Mouse (Mus musculus): ENCODE results near the gene Acaa1b.

Gene Acaa1b

DNA sequence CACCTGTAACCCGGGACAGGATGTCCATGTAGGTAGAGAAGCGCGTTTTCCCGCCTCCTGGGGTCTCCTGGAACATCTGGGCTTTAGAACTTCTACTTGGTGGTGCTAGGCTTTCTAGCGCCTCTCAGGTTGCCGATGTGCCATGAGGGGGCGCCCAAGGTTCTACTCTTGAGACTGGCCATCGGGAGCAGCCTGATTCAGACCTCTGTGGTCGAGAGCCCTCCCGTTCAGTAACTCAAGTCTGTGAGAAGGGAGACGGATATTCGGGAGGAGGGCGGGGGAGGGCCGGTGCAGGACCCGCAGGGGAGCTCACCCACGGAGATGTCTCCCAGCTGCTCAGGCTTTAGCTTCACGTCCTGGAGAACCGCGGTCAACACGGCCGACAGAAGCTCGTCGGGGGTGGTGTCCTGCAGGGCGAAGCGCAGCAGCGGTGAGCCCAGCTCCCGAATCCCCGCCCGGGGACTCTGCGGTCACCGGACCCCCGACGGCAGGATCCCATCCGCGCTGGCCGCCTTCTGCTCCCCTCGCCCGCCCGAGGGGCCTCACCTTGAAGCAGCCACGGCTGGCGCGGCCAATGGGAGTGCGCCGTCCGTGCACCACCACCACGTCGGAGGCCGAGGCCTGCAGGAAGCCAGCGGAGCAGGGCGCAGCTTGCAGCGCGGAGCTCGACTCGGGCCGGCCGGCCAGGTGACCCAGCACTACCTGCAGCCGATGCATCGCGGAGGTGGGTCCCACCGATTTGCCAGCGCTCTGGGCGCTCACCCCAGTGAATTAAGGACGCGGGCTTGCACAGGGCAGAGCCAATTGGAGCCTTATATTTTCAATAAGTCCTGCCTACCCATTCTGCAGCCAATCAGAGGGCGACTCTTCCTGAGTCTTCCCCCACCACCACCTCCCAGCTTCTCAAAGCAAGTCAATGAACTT, at the start of gene Acaa1b:
Gene Acaa1b (minus strand): TSS at position 816 of the 924 bp plus-strand sequence.
- in situ Hi-C loops (cut with MboI, MseI), result no loop called here

DNA sequence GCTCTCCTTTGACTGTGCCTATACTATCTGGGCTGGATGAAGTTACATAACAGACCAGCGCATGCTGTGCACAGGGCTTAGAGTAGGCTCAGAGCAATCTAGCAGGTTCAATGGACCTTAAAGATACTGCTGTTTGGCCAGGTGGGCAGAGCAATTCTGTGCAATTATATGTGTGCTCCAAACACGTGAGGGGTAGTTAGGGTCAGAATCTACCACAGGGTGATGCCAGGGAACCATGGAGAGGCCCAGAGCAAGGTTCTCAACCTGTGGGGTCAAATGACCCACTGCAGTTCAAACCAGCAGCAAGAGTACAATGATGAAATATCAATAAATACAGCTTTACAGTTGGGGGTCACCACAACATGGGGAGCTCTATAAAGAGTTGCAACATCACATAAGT, 49.8 kb upstream of the Acaa1b start:
- in situ Hi-C loops (cut with MboI, MseI), result no loop called here

DNA sequence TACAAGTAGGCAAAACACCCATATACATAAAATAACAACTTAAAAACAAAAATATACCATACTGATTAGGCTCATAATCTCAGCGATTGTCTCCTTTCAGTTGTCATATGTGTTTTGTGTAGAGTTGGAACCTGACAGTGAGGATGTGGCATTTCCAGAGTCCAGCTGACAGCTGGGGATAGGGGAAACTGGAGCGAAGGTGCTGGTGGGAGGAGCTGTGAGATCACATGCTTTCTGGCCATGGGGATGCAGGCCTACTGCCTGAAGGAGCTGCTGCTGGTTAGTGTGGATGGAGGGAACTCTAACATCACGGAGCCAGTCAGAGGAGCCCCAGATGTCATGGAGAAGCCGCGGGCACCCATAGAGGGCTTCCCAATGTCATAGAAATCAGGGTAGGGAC, 48.9 kb upstream of the Acaa1b start:
- in situ Hi-C loops (cut with MboI, MseI), result no loop called here

DNA sequence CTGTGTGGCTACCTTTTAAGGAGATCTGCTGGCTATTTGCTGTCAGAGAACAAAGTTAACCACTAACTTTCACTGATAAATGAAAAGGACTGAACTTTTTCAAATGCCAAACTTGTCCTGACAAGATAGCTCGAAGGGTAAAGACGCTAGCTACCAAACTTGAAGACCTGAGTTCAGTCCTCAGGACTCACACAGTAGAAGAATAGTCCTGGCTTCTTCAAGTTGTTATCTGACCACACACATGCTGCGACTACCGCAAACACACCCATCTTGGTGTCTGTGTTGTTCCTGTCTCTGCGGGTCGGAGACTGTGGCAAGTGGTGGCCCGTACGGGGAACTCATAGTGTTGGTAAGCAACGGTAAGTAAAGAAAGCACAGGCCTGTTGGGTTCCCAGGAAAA, 46.7 kb upstream of the Acaa1b start:
- in situ Hi-C loops (cut with MboI, MseI), result no loop called here

DNA sequence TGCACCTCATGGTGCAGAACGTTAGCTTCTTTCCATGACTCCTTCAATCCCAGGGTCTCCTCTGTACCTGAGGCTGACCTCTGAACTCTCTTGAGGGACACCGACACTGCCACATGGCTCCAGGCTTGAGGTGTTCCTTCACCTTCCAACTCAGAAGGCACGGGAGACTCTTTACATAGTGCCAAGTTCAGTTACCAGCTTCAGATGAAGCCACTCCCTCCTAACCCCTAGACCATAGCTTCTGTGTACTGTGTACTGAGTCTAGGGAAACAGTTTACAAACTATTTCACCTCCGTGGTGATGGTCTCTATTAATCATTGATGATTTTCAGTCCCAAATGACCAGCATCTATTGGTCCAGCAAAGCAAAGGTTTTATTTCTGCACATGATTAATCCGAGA, 44.8 kb upstream of the Acaa1b start:
- in situ Hi-C loops (cut with MboI, MseI), result no loop called here

DNA sequence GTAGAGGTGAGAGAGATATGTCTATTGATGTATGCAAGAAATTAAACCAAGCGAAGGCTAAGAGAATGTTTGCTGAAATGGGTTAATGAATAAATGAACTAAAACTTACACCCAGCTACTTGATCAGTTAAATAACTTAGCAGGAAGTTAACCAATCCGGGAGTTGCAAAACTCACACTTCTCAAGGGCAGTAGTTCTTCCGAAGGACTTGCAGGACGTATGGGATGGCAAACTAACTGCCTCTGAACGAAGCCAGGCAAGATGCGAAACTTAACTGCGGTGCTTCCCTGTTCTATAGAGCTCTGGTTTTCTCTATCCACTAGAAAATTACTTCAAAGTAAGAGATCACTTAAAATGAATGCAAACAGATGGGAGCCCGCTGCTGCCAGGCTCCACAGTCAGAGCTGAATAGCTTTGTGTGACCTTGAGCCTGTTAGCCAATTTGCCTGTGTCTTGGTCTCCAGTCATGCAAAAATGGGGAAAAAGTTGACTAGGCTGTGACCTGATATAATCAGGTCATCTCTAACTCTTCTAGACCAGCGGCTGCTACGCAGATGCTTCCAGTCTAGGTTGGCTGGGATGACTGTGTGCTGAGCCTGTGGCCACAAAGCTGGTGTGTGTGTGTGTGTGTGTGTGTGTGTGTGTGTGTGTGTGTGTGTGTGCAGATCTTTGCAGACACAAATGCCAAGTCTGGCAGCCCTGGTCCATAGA, 42.4 kb upstream of the Acaa1b start:
- in situ Hi-C loops (cut with MboI, MseI), result no loop called here

DNA sequence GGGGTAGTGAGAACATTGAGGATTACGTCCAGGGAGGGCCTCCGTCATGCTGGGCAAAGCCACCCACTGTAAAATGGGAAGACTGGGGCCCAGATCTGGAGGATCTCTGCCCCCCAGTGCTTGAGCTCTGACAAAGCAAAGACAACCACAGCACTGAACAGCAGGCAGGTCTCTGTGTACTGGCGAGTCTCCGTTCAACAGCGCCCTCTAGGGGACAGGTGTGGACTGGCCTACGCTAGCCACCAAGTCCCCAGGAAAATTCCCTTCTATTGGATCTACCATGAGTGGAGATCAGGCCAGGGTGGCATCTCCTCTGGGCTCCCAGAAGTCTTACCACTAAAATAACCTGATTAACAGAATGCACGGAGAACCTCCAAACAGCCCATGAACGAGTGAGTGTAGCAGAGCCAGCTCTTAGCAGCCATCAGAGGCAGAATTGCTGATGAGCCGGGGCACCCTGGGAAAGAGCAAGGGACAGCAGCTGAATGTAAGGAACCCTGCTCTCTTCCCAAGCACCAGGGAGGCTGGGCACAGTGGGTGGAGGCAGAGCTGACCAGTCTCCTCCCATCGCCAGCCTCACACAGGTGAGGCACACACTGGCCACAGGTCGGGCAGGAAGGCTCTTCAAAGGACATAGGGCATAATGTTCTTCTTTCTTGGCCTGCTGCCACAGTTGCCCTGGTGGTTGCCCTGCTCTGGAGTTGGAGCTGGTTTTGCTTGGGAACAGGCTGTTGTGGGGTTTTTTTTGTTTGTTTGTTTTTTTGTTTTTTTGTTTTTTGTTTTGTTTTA, 35.5 kb upstream of the Acaa1b start:
- in situ Hi-C loops (cut with MboI, MseI), result no loop called here

DNA sequence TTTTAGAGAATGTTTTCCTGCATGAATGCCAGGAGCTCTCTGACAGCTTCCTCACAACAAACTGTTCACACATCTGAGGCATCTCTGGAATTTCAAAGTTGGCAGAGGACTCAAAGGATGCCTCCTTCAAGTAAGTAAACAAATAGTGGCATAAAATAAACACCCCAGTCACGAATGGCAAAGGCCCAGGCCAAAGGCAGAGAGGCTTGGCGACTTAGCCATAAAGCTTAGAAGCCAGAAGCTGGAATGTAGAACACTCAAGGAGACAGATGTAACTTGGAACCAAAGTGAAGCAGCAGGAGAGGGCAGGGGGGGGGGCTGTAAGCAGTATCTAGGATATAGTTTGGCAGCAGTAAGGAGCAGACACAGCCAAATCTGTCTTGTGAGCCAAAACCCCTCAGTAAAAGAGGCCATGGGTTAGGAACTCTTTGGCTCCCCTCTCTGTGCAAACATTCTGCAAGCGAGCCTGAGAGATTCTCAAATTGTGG, 24.4 kb upstream of the Acaa1b start:
- in situ Hi-C loops (cut with MboI, MseI), result no loop called here

DNA sequence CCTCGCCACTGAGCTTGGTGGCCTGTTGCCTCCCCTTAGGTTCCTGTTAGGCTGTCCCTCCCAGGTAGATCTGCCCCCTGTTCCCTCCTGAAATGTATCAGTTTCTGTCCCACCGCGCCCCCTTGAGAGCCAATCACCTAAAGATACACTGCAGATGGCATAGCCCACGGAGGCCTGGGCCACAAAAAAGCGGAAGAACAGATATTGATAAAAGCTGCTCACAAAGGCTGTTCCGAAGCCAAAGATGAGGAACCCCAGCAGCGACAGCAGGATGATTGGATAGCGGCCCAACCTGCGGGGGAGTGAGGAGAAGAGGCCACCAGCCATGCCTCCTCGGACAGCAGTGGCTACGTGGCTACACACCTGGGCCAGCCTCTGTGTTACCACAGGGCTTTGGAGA, 22.4 kb upstream of the Acaa1b start:
- in situ Hi-C loops (cut with MboI, MseI), result loop anchor here in 1 of 2 experiments (10.0 kb wide), 1 partner anchor 676 kb away; no protein-coding TSS in a partner anchor

DNA sequence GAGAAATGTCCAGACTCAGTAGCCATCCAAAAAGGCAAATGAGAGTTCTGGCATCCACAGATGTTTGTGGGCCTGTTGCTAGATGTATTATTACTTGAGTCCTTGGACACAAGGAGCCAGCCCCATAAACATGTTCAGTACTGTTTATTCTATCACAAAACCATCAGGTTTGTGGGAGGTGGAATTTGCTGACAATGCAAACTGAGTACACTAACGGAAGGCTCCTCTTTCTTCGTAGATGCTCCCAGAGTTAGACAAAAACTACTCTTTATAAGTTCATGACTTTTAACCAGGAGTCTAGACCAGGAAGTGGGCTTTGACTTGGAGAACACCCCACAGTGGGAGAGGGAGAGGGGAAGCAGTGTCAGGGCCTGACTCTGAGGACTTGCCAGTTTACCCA, 10.7 kb upstream of the Acaa1b start:
- in situ Hi-C loops (cut with MboI, MseI), result no loop called here

DNA sequence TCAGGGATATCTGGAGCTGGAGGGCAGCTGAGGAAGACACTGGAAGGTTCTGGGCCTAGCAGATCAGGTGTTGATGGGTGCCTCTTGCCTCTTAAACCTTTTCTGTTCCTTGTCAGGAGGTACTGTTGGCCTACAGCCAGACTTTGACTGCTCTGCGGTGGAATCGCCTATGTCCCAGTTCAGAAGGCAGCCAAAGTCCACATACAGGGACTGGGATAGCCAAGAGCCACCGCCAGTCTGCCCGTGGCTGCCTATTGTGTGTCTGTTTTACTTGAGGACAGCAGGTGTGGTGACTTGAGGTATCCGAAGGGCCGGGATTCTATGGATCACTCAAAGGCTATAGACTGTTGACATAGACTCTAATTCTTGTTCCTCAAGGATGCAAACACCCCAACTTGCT, 8.7 kb upstream of the Acaa1b start:
- in situ Hi-C loops (cut with MboI, MseI), result no loop called here

DNA sequence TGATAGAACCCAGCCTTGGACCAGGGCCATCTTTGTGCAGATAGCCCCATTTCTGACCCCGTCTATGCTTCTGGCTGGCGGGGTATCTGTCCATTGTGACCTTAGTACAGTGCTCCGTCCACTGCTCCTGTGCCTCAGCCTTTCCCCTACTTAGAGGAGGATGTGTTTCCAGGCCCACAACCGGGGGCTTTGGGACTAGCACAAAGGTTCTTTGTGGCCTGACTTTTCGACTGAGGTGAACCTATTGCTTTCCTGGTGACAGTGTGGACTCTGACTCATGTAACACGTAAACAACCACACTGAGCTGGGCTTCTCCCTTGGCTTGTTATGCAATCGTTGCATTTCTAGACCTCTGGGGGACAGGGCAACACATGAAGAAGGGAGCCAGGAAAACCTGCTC, 7.8 kb upstream of the Acaa1b start:
- in situ Hi-C loops (cut with MboI, MseI), result no loop called here

DNA sequence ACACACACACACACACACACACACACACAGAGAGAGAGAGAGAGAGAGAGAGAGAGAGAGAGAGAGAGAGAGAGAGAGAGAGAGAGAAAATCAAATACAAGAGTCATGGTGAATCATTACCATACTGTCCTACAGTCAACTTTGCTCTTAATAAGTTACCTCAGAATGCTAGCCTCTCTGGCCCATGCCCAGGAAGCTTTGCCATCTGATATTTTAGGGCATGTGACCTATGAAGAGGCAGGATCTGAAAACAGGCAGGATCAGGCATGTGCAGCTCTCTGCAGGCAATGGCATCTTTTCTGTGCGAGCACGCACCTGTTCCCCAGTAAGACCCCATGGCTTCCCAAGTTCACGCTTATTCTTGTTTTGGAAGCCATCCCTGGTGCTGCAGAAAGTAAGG, 3.8 kb upstream of the Acaa1b start:
- in situ Hi-C loops (cut with MboI, MseI), result no loop called here

DNA sequence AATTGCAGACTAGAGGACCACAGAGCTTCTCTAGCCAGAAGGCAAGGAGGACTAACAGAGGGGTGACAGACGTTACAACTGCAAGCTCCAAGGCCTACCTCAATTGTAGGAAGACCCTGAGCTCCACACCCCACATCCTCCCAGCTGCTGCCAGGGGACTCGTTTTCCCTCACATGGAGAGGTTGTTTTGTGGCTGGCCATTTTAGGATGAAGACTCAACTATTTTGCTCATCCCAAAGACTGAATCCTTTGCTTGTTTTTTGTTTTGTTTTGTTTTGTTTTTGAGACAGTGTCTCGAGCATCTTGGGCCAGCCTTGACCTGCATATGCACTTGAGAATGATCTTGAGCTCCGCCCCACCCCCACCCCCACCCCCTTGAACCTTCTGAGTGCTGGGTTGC, 2.0 kb upstream of the Acaa1b start, which contains the start of gene Gm47289:
Gene Gm47289 (plus strand): TSS at position 301 of the 400 bp plus-strand sequence.
- in situ Hi-C loops (cut with MboI, MseI), result no loop called here

DNA sequence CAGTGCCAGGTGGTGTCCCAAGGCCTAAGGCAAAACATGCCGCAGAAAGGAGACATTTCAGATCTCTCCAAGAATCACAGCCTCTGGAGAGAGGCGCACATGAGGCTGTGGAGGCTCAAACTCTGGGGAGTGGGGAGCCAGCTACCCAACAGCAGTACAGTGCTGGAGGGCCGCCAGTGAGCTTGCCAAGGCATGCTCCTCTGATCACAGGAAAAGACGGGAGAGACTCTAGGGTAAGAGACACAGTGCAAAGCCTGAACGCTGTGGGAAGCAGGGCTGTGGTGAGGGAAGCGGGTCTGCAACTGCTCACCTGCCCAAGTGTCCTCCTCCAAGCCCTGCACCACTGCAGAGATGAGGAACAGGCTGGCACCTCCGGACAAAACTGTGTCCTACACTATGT, 1.1 kb downstream of the Acaa1b start:
- in situ Hi-C loops (cut with MboI, MseI), result no loop called here

DNA sequence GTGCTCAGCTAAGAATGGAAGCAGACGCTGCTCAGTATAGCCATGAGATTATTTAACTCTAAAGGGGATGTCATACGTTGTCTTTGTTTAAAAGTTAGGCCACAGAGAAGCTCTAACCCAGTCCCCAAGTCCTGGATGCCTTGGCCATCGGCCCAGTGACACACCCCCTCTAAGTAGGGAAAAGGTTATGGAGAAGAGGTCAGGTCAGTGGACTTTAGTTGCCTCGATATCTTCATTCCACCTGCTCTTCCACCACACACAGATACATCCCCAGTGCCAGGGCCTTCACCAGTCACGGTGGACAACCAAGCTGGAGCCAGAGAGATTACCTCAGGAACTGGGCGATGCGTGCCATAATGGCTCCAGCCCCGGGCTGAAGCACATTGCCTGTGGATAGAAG, 1.5 kb downstream of the Acaa1b start:
- in situ Hi-C loops (cut with MboI, MseI), result no loop called here

DNA sequence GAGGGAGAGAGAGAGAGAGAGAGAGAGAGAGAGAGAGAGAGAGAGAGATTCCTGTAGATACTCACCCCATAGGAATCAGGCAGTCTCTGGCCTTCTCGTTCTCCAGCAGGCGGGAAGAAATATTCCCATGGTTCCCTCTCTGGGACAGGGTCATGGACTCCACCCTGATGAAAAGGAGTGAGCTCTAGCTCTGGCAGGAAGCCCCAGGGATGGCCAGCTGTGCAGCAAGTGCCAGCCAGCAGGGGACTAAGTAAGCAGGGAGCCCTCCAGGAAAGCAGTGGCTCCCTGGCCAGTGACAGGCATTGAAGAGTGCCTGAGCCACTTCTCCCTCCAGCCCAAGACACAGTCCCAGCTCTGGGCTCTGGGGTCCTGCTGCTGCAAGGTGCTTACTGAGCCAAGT, 5.1 kb downstream of the Acaa1b start:
- in situ Hi-C loops (cut with MboI, MseI), result no loop called here

DNA sequence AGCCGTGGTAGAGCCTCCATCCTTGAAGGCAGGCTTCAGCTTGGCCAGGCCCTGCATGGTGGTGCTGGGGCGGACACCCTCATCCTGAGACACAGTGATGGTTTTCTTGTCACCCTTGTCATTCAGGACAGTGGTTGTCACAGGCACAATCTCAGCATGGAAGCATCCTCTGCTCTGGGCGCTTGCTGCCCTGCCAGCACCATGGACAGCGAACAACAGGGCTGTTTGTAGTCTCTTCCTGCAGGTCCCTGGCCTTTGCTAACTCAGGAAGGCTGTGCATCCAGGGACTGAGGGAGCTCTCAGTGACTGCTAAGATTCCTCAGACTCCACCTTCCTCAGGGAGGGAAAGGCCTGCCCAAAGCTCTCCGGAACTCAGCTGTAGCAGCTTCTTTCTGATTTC, 7.3 kb downstream of the Acaa1b start:
- in situ Hi-C loops (cut with MboI, MseI), result loop anchor here (5.0 kb wide), 1 partner anchor 198 kb away; no protein-coding TSS in a partner anchor

DNA sequence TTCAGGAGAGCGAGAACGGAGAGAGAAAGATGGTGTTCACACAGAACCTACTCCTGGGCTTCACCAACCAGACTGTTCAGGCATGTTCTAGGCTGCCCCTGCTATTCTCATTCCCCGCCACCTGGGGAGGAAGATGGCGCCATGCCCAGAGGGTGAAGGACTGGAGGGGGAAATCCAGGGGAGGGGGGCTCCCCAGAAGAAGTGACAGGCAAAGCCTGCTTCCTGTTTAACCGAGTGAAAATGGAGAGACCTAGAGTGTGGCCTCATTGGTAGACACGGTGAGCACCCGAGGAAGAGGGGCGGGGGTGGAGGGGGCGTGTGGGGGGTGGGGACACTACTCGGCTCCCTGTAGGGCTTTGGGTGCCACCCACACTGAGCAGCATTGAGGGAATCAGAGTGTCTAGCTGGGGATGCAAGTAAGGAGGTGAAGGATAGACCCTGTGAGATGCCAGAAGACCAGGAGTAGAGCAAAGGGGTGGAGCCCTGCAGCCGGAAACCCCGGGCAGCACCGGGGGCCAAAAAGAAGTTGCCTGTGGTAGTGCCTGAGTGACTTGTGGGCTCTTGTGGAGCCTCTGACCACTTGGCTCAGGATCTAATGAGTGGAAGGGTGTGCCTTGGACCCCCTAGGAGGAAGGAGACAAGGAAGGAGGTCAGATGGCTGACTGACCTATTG, 10.7 kb downstream of the Acaa1b start:
- in situ Hi-C loops (cut with MboI, MseI), result loop anchor here (5.0 kb wide), 1 partner anchor 201 kb away; no protein-coding TSS in a partner anchor

DNA sequence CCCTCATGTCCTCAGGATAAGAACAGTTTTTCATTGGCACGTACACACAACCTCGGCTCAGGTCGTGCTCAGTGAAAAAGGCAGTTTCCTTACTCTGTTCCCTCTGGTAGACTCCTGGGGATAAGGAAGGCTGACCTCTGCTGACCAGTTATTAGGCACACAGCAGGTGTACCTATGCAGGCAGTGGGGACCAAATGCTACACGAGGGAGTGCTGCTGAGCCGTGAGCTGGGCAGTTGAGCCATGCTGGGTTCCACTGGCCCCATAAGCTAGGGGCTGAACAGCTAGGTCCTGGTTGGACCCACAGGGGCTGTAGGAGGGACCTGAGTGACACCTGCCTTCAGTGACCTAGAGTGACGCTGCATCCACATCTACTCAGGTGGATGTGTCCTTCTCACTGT, 11.3 kb downstream of the Acaa1b start:
- in situ Hi-C loops (cut with MboI, MseI), result loop anchor here (5.0 kb wide), 1 partner anchor 202 kb away; no protein-coding TSS in a partner anchor

DNA sequence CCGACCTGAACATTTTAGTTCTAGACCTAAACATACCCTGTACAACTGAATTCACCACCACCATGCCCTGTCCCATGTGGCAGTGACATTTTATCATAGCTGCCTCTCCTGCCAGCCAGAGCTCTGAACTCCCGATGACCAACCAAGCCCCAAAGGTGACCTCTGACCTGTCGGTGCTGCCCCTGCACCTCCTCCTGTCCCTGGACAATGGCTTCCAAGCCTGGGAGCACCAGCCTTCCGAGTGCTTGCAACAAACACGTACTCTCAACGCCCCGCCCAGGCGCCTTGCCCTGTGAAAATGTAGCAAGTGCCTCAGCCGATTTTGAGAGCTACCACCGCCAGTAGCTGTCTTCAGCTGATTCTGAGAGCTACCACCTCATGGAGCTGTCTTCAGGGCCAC, 11.8 kb downstream of the Acaa1b start:
- in situ Hi-C loops (cut with MboI, MseI), result loop anchor here (5.0 kb wide), 1 partner anchor 202 kb away; no protein-coding TSS in a partner anchor

All from T-helper 17 cell (primary cell).